Comparison of ENCODE assay signal across 22 mouse cellular contexts in the genomic region with DNA sequence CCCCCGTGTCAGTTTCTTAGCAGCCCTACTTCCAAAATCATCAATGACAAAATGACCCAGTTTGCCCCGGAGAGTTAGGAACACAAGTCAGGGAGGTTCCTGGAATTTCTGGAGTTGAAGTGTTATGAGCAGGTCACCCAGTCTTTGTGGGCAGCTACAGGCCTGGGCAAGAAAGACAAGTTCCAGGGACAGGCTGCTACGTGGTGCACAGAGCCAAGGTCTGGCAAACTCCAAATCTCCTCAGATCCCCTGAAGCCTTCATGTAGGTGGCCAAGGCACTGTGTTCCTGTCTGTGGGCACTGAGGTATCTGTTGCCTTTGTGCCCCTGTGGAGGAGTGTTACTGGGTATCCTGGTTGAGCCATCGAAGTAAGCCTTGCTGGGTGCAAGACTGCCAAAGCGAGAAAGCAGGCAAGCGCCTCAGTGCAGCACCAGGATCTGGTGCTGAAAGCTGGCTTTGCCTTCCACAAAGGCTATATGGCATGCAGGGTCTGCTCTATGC. TPM values are rescaled to one million over a fixed set of nuclear protein-coding genes. Genes with fewer than 3 reads are reported as not detected.
DNase-seq lines count a peak whose midpoint lies in the region; ATAC-seq lines count a peak whose summit lies in the region.
"Had no signal": no experiment of that assay in that cellular context is flagged by ENCODE, and none has a peak within 500 bp of the region (broad histone marks: within the 10 kb centered on the region; RNA-seq: fewer than 3 reads in every experiment).

No protein-coding gene starts in this region.

- H3K9ac ChIP-seq in heart, embryonic 11.5 days (ENCODE audit: low read depth, low read length) = no peak overlapping the region

- no peak for DNase-seq in heart, postnatal 4 days
- peak; percentile 33 for DNase-seq in ovary, adult 18-20 months (ENCODE audit: low spot score)
- no peak for DNase-seq in ovary, postnatal 36 days (ENCODE audit: low spot score)
- no peak for DNase-seq in limb, embryonic 10.5 days (ENCODE audit: low spot score)
- DNase-seq in neural tube, embryonic 10.5 days (ENCODE audit: extremely low spot score, low spot score) = no peak
- DNase-seq in left cerebral cortex, postnatal 4 days = no peak
- DNase-seq: B cell, adult 2 months; cerebellum, adult 2 months; cerebellum, postnatal 36 days; layer of hippocampus, postnatal 36 days; lung, adult 18-20 months; lung, postnatal 14 days; thymus, postnatal 14 days had no signal

- 72% methylated on average over 6 of the region's 6 CpGs for WGBS in heart, embryonic 11.5 days (ENCODE audit: insufficient replicate concordance)
- 93% methylated on average over 6 of the region's 6 CpGs for WGBS in limb, embryonic 10.5 days

- no peak overlapping the region for H3K4me3 ChIP-seq in heart, embryonic 11.5 days (ENCODE audit: low read depth, low read length)
- H3K4me3 ChIP-seq in limb, embryonic 10.5 days = no peak overlapping the region
- H3K4me3 ChIP-seq: hindbrain, embryonic 10.5 days had no signal

- H3K27me3 ChIP-seq in heart, embryonic 11.5 days (ENCODE audit: control insufficient read depth, insufficient read depth, low read length) = no peaks in the 10 kb centered on the region
- H3K27me3 ChIP-seq in limb, embryonic 10.5 days (ENCODE audit: low read depth, poor library complexity, severe bottlenecking) = no peaks in the 10 kb centered on the region

- no peak for ATAC-seq in heart, embryonic 11.5 days (replicated peaks; ENCODE audit: insufficient number of reproducible peaks, low FRiP score, low TSS enrichment)
- ATAC-seq: hindbrain, postnatal 0 days; intestine, postnatal 0 days; midbrain, embryonic 16.5 days had no signal

- peaks cover 56% of the 10 kb centered on the region for H3K4me1 ChIP-seq in heart, embryonic 11.5 days (ENCODE audit: control insufficient read depth, insufficient read depth, low read length)
- H3K4me1 ChIP-seq in limb, embryonic 10.5 days = peaks cover 29% of the 10 kb centered on the region

- peak overlapping the region; percentile 41 for H3K27ac ChIP-seq in heart, embryonic 11.5 days (ENCODE audit: low read depth, low read length)
- peak overlapping the region; percentile 31; the same call in 1 of the 2 replicates for H3K27ac ChIP-seq in limb, embryonic 10.5 days
- H3K27ac ChIP-seq: hindbrain, embryonic 10.5 days; hindbrain, postnatal 0 days had no signal

- no peaks in the 10 kb centered on the region for H3K9me3 ChIP-seq in heart, embryonic 11.5 days (replicated peaks; ENCODE audit: control insufficient read depth, low read length)
- no peaks in the 10 kb centered on the region for H3K9me3 ChIP-seq in limb, embryonic 10.5 days (replicated peaks)
- H3K9me3 ChIP-seq: hindbrain, embryonic 10.5 days had no signal

- no peak overlapping the region for H3K4me2 ChIP-seq in heart, embryonic 11.5 days

- intact Hi-C loops in left cerebral cortex, postnatal 4 days (cut with DNase I) = no loop called here

- no peaks in the 10 kb centered on the region for H3K36me3 ChIP-seq in heart, embryonic 11.5 days (ENCODE audit: control insufficient read depth, insufficient read depth, low read length)
- no peaks in the 10 kb centered on the region for H3K36me3 ChIP-seq in limb, embryonic 10.5 days
- H3K36me3 ChIP-seq: hindbrain, embryonic 10.5 days had no signal

RNA-seq across cellular contexts. Expression of a gene that starts 12.6 kb away (rescaled TPM):
- polyA plus RNA-seq in heart, embryonic 11.5 days (2014; fragmentation: Nextera tagmentation; extraction: Ambion mirVana) = 26.3 and 36.3 TPM in 2 replicates
- total RNA-seq in heart, postnatal 4 days (2021) = 10 to 100 TPM; 27.4 to 31.1 TPM
- polyA plus RNA-seq in limb, embryonic 10.5 days (2016; fragmentation: Nextera tagmentation; extraction: Ambion mirVana) = 17.0 and 18.1 TPM in 2 replicates
- 10 to 100 TPM; 46.4 to 49.1 TPM for total RNA-seq in left cerebral cortex, postnatal 4 days (2021)

RNA-seq across cellular contexts. Expression of a gene that starts 40.9 kb away (rescaled TPM):
- not detected in 2 replicates for polyA plus RNA-seq in heart, embryonic 11.5 days (2014; fragmentation: Nextera tagmentation; extraction: Ambion mirVana)
- not detected for total RNA-seq in heart, postnatal 4 days (2021)
- polyA plus RNA-seq in limb, embryonic 10.5 days (2016; fragmentation: Nextera tagmentation; extraction: Ambion mirVana) = not detected in 2 replicates
- total RNA-seq in left cerebral cortex, postnatal 4 days (2021) = 1 to 10 TPM in 1 of 2 experiments, under 1 TPM in 1; 0.66 to 1.9 TPM
- total RNA-seq: gastrocnemius, adult 8-10 months; liver, adult 2 months; neutrophil, adult 5-6 weeks had no signal
- polyA plus RNA-seq: intestine, postnatal 0 days; kidney, embryonic 16.5 days; liver, adult 2 months had no signal
